Mouse (Mus musculus) left cerebral cortex, adult 9 months (tissue): ENCODE data around the gene Ankrd13a.

Experiments used
- DNase-seq, 2 experiments: peaks; one replicate each; pipeline ENCODE4 v3.0.0; 2022; ENCODE audit warnings: low spot score in 2 of 2

The Ankrd13a gene

GRCm38 (mm10) chr5:114774403-114775051 lies at the start of gene Ankrd13a:
TSS of gene Ankrd13a (plus strand) at chr5:114774677.
- DNase-seq: peak; percentile 84 to 94

- DNase-seq: no peak
These were observed 46.3 kb upstream of the Ankrd13a start for GRCm38 (mm10) chr5:114728160-114728559.

DNA sequence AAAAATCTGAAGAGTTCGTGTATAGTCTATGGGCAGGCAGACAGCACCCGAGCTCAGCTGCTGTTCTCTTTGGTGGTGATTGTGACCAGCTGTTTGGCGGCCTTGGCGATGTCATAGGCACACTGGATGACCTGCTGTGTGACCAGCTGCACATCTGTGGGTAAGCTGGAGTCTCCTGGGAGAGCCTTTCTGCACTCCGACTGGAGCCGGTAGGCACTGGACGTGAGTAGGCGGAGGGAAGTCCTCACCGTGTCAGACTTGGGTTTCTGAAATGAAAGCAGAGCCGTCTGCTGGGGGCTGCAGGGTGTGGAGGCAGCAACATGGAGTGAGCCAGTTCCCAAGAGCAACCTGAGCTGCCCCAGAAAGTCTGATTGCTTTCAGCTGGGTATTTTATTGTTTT lies 44.3 kb upstream of the Ankrd13a start:
- DNase-seq: no peak

- DNase-seq: no peak
These were observed 43.0 kb upstream of the Ankrd13a start for GRCm38 (mm10) chr5:114731498-114731897.

- DNase-seq: no peak
These were observed 42.5 kb upstream of the Ankrd13a start for GRCm38 (mm10) chr5:114731969-114732368.

- DNase-seq: no peak
These were observed 40.9 kb upstream of the Ankrd13a start for GRCm38 (mm10) chr5:114733606-114734005.

DNA sequence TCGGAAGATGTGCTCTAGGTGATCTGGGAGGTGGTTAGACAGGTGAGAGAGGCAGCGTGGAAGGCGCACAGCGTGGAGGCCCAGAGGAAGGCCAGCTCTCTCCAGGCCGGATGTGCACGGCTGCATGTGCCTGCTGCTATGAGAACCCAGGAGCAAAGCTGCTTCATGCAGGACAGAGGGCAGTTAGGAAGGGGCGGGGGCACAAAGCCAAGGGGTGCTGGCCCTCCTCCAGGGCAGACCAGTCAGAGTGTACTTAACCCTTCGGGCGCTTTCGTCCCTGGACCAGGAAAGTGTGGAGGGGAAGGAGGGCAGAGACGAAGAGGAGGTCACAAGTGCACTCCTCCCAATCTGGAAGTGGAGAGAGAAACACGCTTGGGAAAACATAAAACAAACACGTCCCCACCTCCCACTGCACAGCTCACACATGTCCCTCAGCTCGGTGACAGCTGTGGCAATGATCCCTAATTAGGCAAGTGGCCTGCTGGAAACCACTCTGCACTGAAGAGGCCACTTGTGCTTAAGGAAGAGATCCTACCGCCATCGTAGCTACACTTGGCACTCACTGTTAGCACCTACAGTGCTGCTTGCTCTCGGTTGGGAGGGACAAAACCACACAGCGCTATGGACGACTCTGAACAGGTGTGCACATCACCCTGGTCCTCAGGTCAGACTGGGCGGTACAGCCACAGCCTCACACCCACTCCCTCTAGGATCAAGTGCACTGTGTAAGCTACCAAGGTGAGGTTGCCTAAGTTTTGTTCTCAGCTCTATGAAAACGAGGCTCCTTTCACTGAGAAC lies 37.2 kb upstream of the Ankrd13a start:
- no peak for DNase-seq

DNA sequence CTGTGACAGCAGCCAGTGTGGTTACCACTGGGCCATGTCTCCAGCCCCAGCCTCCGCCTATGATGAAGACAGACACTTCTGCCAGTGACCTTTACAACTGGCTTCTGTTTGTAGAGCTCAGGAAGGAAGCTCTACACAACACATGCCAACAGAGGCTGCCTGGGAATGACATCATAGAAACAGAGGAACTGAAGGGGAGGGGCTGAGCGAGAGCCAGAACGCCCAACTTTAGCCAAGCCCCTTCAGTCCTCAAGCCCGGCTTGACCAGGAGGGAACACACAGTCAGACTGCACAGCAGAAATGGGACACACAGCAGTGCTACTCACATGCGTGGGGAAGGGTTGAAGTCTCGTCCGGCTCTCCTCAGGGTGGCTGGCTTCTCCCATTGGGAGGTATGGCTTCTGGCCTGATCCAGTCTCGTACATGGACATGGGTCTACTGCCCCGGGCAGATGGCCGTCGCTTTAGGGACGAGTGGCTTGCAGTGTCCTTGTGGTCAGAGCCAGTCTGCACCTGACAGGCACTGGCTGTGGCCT lies 35.7 kb upstream of the Ankrd13a start:
- peak in 1 of 2 experiments; percentile 29 for DNase-seq

- no peak for DNase-seq
These were observed 33.9 kb upstream of the Ankrd13a start for GRCm38 (mm10) chr5:114740595-114740994.

GRCm38 (mm10) chr5:114742572-114742971 lies 31.9 kb upstream of the Ankrd13a start:
- no peak for DNase-seq

DNA sequence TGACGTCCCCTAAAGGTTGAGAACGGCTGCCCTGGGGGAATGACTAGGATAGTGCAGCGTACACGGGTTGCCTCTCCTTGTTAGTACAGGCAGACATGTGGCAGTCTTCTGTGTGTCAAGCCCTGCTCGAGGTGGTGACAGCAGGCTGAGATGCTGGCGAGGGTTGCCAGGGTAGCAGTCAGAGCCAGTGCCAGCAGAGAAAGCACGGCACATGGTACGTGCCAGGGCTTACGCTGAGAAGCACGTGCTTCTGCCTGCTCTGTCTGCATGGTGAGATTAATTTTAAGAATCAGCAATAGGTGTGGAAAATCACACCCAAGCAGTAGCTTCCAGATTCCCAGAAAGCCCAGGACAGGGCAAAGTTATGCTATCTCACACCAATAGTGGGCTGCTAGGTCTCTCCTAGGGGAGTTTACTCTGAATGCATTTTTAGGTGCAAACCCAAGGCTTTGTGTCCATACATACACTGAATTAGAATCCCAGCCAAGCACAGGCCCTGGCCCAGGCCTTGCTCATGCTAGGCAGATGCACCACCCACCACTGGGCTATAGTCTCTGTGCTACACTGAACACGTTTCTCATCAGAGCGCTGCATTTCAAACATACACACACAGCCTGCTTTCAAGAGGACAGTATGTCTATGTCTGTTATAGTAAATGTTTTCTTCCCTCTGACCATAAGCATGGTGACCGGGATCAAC lies 31.3 kb upstream of the Ankrd13a start:
- peak in 1 of 2 experiments; percentile 38 for DNase-seq

DNA sequence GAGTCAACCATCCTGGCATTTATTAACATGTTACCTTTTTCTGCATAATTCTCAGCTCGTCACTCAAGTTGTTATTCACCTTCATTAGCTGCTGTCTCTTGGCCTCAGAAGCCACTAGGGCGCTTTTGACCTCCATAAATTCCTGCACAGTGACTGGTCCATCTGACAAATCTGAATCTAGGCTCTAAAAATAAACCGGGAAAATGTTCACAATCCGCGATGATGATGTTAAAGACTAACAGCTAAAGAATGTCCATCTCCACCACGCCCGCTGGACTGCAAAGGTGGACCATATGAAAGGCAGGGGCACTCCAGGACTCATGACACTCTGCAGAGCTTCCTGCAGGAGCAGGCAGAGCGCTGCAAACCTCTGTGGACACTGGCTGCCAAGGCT lies 30.8 kb upstream of the Ankrd13a start:
- no peak for DNase-seq

DNA sequence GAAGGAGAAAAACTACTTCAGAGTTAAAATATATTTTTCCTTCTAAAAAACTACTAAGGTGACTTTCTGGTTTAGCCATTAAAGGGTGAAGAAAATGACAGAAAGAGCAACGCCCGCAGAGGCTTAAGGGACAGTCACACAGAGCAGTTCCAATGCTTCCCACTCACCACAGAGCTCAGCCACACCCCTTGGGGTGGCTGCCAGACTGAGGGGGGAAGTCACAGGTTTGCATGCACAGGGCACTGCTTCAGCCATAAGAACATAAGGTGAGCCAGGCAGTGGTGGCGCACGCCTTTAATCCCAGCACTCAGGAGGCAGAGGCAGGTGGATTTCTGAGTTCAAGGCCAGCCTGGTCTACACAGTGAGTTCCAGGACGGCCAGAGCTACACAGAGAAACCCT lies 28.9 kb upstream of the Ankrd13a start:
- DNase-seq: peak in 1 of 2 experiments; percentile 59

DNA sequence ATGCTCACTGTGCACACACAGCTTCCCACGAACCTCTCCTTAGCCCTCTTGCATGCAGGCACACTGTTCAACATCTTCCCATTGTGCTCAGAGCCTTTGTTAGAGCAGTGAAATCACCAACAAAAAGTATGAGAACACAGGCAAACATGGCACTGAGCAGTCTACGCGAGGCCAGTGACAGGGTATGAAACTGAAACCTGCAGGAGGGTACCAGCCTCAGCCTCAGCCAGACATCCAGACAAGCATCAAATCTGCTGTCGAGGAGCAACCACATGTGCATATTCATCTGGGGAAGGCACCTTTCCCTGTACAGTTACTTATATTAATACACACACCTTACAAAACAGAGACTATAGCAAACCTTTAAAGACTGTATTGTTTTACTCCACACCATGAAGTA lies 27.6 kb upstream of the Ankrd13a start:
- no peak for DNase-seq

- no peak for DNase-seq
These were observed 27.0 kb upstream of the Ankrd13a start for GRCm38 (mm10) chr5:114747521-114747920.

GRCm38 (mm10) chr5:114750325-114750724 lies 24.2 kb upstream of the Ankrd13a start:
- no peak for DNase-seq

- no peak for DNase-seq
These were observed 22.1 kb upstream of the Ankrd13a start for GRCm38 (mm10) chr5:114752397-114752796.

DNA sequence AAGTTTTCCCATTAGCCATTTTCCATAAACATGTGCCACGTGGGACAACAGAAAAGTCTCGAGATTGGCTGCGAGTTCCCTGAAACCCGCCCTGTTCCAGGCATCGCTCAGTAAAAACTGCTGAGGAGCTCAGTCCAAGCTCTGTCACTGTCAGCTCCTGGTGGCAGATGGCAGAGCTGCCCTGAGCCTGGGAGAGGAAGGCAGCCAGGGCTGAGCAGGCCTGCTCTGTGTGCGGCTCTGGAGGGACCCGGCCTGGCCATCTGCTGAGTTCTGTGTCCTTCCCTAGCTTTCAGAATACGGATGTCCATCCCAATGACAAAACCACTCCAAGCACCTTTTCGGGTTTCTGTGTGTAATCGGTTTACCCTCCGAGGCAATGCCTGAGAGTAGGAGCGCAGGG lies 21.1 kb upstream of the Ankrd13a start:
- no peak for DNase-seq

DNA sequence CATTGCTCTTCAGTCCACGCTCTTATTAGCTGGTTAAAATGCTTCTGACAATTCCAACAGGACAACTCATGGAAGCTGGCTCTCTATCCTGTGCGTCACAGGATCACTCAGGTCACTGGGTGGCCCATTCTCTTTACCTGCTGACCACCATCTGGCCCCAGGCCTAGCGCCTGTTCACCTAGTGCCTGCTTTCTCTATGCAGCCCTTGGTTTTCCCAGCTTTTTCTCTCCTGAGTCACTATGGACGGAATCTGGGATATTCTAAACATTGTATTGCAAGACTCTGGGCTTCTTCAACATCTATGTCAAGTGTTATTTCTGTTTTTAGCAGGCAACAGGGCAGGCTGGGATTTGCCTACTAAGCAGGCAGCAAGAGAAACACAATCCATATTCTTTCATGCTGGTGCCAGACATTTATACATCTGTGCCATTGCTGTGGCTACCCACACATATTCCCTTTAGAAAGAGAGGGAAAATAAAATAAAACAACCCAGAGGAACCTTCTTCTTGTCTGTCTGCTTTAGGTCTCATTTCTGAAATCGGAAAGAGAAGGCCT lies 14.9 kb upstream of the Ankrd13a start:
- DNase-seq: no peak

- DNase-seq: no peak
These were observed 12.5 kb upstream of the Ankrd13a start for GRCm38 (mm10) chr5:114761980-114762379.

DNA sequence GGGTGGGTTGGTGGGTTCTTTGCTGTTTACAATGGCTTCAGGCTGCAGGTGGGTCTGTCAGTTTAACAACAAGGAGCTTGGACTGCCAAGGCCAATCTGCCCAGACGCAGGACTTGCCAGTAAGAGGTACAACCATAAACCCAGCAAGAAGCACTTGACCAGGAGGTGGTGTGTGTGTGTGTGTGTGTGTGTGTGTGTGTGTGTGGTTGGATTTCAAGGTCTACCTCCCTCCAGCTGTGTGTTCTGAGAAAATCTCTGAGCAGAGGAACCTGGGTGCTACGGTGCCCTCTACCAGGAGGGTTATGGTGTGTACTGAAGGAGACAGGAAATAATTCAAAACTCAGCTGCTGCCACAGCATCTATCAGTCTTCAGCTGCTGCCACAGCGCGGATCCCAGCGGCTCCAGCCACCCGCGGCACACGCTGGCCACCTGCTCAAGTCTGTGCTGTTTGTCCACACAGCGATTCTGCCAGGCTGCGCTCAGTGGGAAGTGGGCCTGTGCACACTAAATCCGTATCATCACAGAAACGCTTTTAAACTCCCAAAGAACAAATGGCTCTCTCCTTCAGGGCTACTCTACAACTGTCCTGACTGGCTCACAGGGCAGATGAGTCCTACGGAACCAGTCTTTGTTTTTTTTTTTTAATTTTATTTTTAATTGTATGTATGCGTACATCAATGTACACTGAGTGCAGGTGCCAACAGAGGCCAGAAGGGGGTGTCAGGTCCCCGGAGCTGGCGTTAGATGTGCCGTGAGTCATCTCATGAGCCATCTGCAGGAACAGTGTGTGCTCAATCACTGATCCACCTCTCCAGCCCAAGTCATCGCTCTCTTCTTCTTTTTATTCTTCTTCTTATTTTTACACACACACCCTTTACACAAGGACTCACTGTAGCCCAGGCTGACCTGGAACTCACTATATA lies 9.4 kb upstream of the Ankrd13a start:
- DNase-seq: no peak
